Mouse (Mus musculus): Measurements from ENCODE around the gene Itgae. TPM values are rescaled to one million over a fixed set of nuclear protein-coding genes. Genes with fewer than 3 reads are reported as not detected.

Gene Itgae
- total and polyA plus RNA-seq, 3 experiments = 0.14 to 0.37 (median 0.16) TPM

GRCm38 (mm10) chr11:73076295-73076694, 14.1 kb upstream of the Itgae start:
- H3K9ac ChIP-seq (ENCODE audit: low read depth, low read length) = no peak overlapping the region
- H3K79me2 ChIP-seq (replicated peaks; ENCODE audit: control insufficient read depth, insufficient read depth, low read length) = no peaks in the 10 kb centered on the region
- H3K27me3 ChIP-seq (ENCODE audit: control insufficient read depth, insufficient read depth, low read length) = no peaks in the 10 kb centered on the region
- no peak for TF ChIP-seq EP300 (IDR thresholded peaks at IDR 0.05; ENCODE audit: insufficient read depth, low read depth, low read length)
- TF ChIP-seq CTCF (IDR thresholded peaks at IDR 0.05) = no peak
- TF ChIP-seq POLR2A (IDR thresholded peaks at IDR 0.05; ENCODE audit: insufficient read depth, low read depth, low read length) = no peak
- 77% methylated on average over 4 of the region's 4 CpGs for WGBS
- DNase-seq = no peak
- H3K4me1 ChIP-seq (ENCODE audit: control insufficient read depth, insufficient read depth, low read length) = peaks cover 2% of the 10 kb centered on the region; the same call in 1 of the 2 replicates
- intact Hi-C loops (cut with DNase I) = loop anchor here (10.0 kb wide), 1 partner anchor 209 kb away; no protein-coding TSS in a partner anchor
- H3K4me3 ChIP-seq = no peak overlapping the region
- no peak overlapping the region for H3K27ac ChIP-seq
- H3K36me3 ChIP-seq (ENCODE audit: control insufficient read depth, insufficient read depth, low read length) = peaks cover 6% of the 10 kb centered on the region

GRCm38 (mm10) chr11:73076733-73077132, 13.7 kb upstream of the Itgae start:
- intact Hi-C loops (cut with DNase I) = loop anchor here (10.0 kb wide), 1 partner anchor 208 kb away; no protein-coding TSS in a partner anchor
- no peak for DNase-seq
- TF ChIP-seq EP300 (IDR thresholded peaks at IDR 0.05; ENCODE audit: insufficient read depth, low read depth, low read length) (no peak), CTCF (IDR thresholded peaks at IDR 0.05) (no peak), POLR2A (IDR thresholded peaks at IDR 0.05; ENCODE audit: insufficient read depth, low read depth, low read length) (no peak)
- 54% methylated on average over 4 of the region's 4 CpGs for WGBS
- H3K36me3 ChIP-seq (ENCODE audit: control insufficient read depth, insufficient read depth, low read length) = peaks cover 6% of the 10 kb centered on the region
- H3K4me3 ChIP-seq = no peak overlapping the region
- H3K4me1 ChIP-seq (ENCODE audit: control insufficient read depth, insufficient read depth, low read length) = peaks cover 2% of the 10 kb centered on the region; the same call in 1 of the 2 replicates
- H3K27me3 ChIP-seq (ENCODE audit: control insufficient read depth, insufficient read depth, low read length) = no peaks in the 10 kb centered on the region
- H3K79me2 ChIP-seq (replicated peaks; ENCODE audit: control insufficient read depth, insufficient read depth, low read length) = no peaks in the 10 kb centered on the region
- no peak overlapping the region for H3K27ac ChIP-seq
- no peak overlapping the region for H3K9ac ChIP-seq (ENCODE audit: low read depth, low read length)

- TF ChIP-seq POLR2A (IDR thresholded peaks at IDR 0.05; ENCODE audit: insufficient read depth, low read depth, low read length) (no peak), CTCF (IDR thresholded peaks at IDR 0.05) (no peak), EP300 (IDR thresholded peaks at IDR 0.05; ENCODE audit: insufficient read depth, low read depth, low read length) (no peak)
- Histone ChIP-seq H3K4me3 (no peak overlapping the region), H3K9ac (ENCODE audit: low read depth, low read length) (no peak overlapping the region), H3K27me3 (ENCODE audit: control insufficient read depth, insufficient read depth, low read length) (no peaks in the 10 kb centered on the region), H3K4me1 (ENCODE audit: control insufficient read depth, insufficient read depth, low read length) (peaks cover 2% of the 10 kb centered on the region; the same call in 1 of the 2 replicates), H3K79me2 (replicated peaks; ENCODE audit: control insufficient read depth, insufficient read depth, low read length) (no peaks in the 10 kb centered on the region), H3K36me3 (ENCODE audit: control insufficient read depth, insufficient read depth, low read length) (peaks cover 6% of the 10 kb centered on the region), H3K27ac (no peak overlapping the region)
- WGBS = 92% methylated on average over 6 of the region's 6 CpGs
- intact Hi-C loops (cut with DNase I) = loop anchor here (10.0 kb wide), 1 partner anchor 208 kb away; no protein-coding TSS in a partner anchor
- no peak for DNase-seq
Measured at GRCm38 (mm10) chr11:73077211-73077720, 13.1 kb upstream of the Itgae start.

GRCm38 (mm10) chr11:73078615-73079014, 11.8 kb upstream of the Itgae start:
- H3K4me3 ChIP-seq = no peak overlapping the region
- H3K4me1 ChIP-seq (ENCODE audit: control insufficient read depth, insufficient read depth, low read length) = peaks cover 2% of the 10 kb centered on the region; the same call in 1 of the 2 replicates
- peaks cover 6% of the 10 kb centered on the region for H3K36me3 ChIP-seq (ENCODE audit: control insufficient read depth, insufficient read depth, low read length)
- no peak for TF ChIP-seq EP300 (IDR thresholded peaks at IDR 0.05; ENCODE audit: insufficient read depth, low read depth, low read length)
- no peak for TF ChIP-seq CTCF (IDR thresholded peaks at IDR 0.05)
- no peak for TF ChIP-seq POLR2A (IDR thresholded peaks at IDR 0.05; ENCODE audit: insufficient read depth, low read depth, low read length)
- no peaks in the 10 kb centered on the region for H3K79me2 ChIP-seq (replicated peaks; ENCODE audit: control insufficient read depth, insufficient read depth, low read length)
- 91% methylated on average over 8 of the region's 8 CpGs for WGBS
- no peaks in the 10 kb centered on the region for H3K27me3 ChIP-seq (ENCODE audit: control insufficient read depth, insufficient read depth, low read length)
- intact Hi-C loops (cut with DNase I) = loop anchor here (10.0 kb wide), 1 partner anchor 206 kb away; no protein-coding TSS in a partner anchor
- no peak overlapping the region for H3K27ac ChIP-seq
- no peak overlapping the region for H3K9ac ChIP-seq (ENCODE audit: low read depth, low read length)
- DNase-seq = no peak

GRCm38 (mm10) chr11:73080306-73080705, 10.1 kb upstream of the Itgae start:
- Histone ChIP-seq H3K4me1 (ENCODE audit: control insufficient read depth, insufficient read depth, low read length) (peaks cover 9% of the 10 kb centered on the region), H3K4me3 (no peak overlapping the region), H3K36me3 (ENCODE audit: control insufficient read depth, insufficient read depth, low read length) (peaks cover 7% of the 10 kb centered on the region), H3K9ac (ENCODE audit: low read depth, low read length) (no peak overlapping the region), H3K27me3 (ENCODE audit: control insufficient read depth, insufficient read depth, low read length) (no peaks in the 10 kb centered on the region), H3K79me2 (replicated peaks; ENCODE audit: control insufficient read depth, insufficient read depth, low read length) (no peaks in the 10 kb centered on the region), H3K27ac (no peak overlapping the region)
- TF ChIP-seq CTCF (IDR thresholded peaks at IDR 0.05) = no peak
- no peak for TF ChIP-seq POLR2A (IDR thresholded peaks at IDR 0.05; ENCODE audit: insufficient read depth, low read depth, low read length)
- TF ChIP-seq EP300 (IDR thresholded peaks at IDR 0.05; ENCODE audit: insufficient read depth, low read depth, low read length) = no peak
- 66% methylated on average over 3 of the region's 3 CpGs for WGBS
- no peak for DNase-seq
- intact Hi-C loops (cut with DNase I) = no loop called here

GRCm38 (mm10) chr11:73084303-73084702, 6.1 kb upstream of the Itgae start:
- H3K79me2 ChIP-seq (replicated peaks; ENCODE audit: control insufficient read depth, insufficient read depth, low read length) = no peaks in the 10 kb centered on the region
- no peak overlapping the region for H3K27ac ChIP-seq
- no peaks in the 10 kb centered on the region for H3K27me3 ChIP-seq (ENCODE audit: control insufficient read depth, insufficient read depth, low read length)
- H3K9ac ChIP-seq (ENCODE audit: low read depth, low read length) = no peak overlapping the region
- peaks cover 8% of the 10 kb centered on the region for H3K4me1 ChIP-seq (ENCODE audit: control insufficient read depth, insufficient read depth, low read length)
- 60% methylated on average over 6 of the region's 6 CpGs for WGBS
- no peak for TF ChIP-seq EP300 (IDR thresholded peaks at IDR 0.05; ENCODE audit: insufficient read depth, low read depth, low read length)
- TF ChIP-seq CTCF (IDR thresholded peaks at IDR 0.05) = no peak
- no peak for TF ChIP-seq POLR2A (IDR thresholded peaks at IDR 0.05; ENCODE audit: insufficient read depth, low read depth, low read length)
- intact Hi-C loops (cut with DNase I) = no loop called here
- DNase-seq = no peak
- peaks cover 5% of the 10 kb centered on the region for H3K36me3 ChIP-seq (ENCODE audit: control insufficient read depth, insufficient read depth, low read length)
- H3K4me3 ChIP-seq = no peak overlapping the region
